Mouse (Mus musculus): ENCODE measurements at regions not wholly inside any gene's neighbourhood (a gene's known extent, or its start where the extent isn't known, plus 50 kb on each side); places are given as distances from the start of the nearest gene placed in this dataset.

- TF ChIP-seq CTCF (IDR thresholded peaks at IDR 0.05; ENCODE audit: extremely low read depth, insufficient read depth, insufficient read length, insufficient replicate concordance) (no peak), POLR2A (IDR thresholded peaks at IDR 0.05; ENCODE audit: low read depth, low read length) (no peak)
Observed at GRCm38 (mm10) chr13:53697954-53698353, 225.1 kb upstream of the Msx2 start.

Data from spleen, adult 2 months (tissue).